Mouse (Mus musculus) adrenal gland, adult 2 months (tissue): ENCODE measurements around the gene Gm49322. TPM values are rescaled to one million over a fixed set of nuclear protein-coding genes. Genes with fewer than 3 reads are reported as not detected.
"Not testable (repeated sequence)": the region's sequence is repeated elsewhere in the genome, so short reads cannot be mapped to it uniquely, and the experiment has no call there.

ENCODE experiments used
- DNase-seq: peaks from one replicate; pipeline ENCODE4 v3.0.0; 2021
- polyA plus RNA-seq: library from polyadenylated mRNA; depleted of rRNA; stranded (reverse); fragments of >200 nt; gene quantifications from 2 replicates; pipeline ENCODE4 v1.2.3, GENCODE M21; 2012
- total RNA-seq, 2 experiments: library from RNA; stranded (reverse); gene quantifications; 2 replicates each; pipeline ENCODE4 v1.2.3; 2021

Gene Gm49322
- total and polyA plus RNA-seq, 3 experiments = 1.3 to 2.2 (median 1.4) TPM

GRCm38 (mm10) chr10:80611024-80611423 is 5.2 kb downstream of the Gm49322 start:
- DNase-seq = peak; percentile 45

- DNase-seq = no peak
Measured at GRCm38 (mm10) chr10:80611905-80612304, 6.1 kb downstream of the Gm49322 start.

GRCm38 (mm10) chr10:80613821-80614220 is 8.0 kb downstream of the Gm49322 start:
- DNase-seq = no peak

- no peak for DNase-seq
Measured at GRCm38 (mm10) chr10:80614351-80614750, 8.5 kb downstream of the Gm49322 start.

GRCm38 (mm10) chr10:80618181-80618580 is 12.4 kb downstream of the Gm49322 start:
- DNase-seq = peak; percentile 69

GRCm38 (mm10) chr10:80619465-80620244 is 13.8 kb downstream of the Gm49322 start:
- no peak for DNase-seq

- no peak for DNase-seq
Measured at GRCm38 (mm10) chr10:80620365-80620764, 14.5 kb downstream of the Gm49322 start.

- DNase-seq = no peak
Measured at GRCm38 (mm10) chr10:80620796-80621689, 15.2 kb downstream of the Gm49322 start.

GRCm38 (mm10) chr10:80621690-80621939 is 15.8 kb downstream of the Gm49322 start:
- no peak for DNase-seq

GRCm38 (mm10) chr10:80621940-80622660 is 16.3 kb downstream of the Gm49322 start:
- DNase-seq = peak; percentile 99

- DNase-seq = no peak
Measured at GRCm38 (mm10) chr10:80622661-80623456, 17.0 kb downstream of the Gm49322 start, which contains the start of gene Csnk1g2. Csnk1g2 (plus strand) TSS chr10:80622838.

GRCm38 (mm10) chr10:80623457-80624191 is 17.8 kb downstream of the Gm49322 start:
- DNase-seq = peak; percentile 76

GRCm38 (mm10) chr10:80625764-80626163 is 19.9 kb downstream of the Gm49322 start:
- no peak for DNase-seq

GRCm38 (mm10) chr10:80627685-80628084 is 21.9 kb downstream of the Gm49322 start:
- no peak for DNase-seq

GRCm38 (mm10) chr10:80628925-80629324 is 23.1 kb downstream of the Gm49322 start:
- no peak for DNase-seq

- DNase-seq = no peak
Measured at GRCm38 (mm10) chr10:80635345-80635744, 29.5 kb downstream of the Gm49322 start.

- DNase-seq = no peak
Measured at GRCm38 (mm10) chr10:80646936-80647335, 41.1 kb downstream of the Gm49322 start.

- not testable (repeated sequence) for DNase-seq
Measured at GRCm38 (mm10) chr10:80649910-80650309, 44.1 kb downstream of the Gm49322 start.

- DNase-seq = no peak
Measured at GRCm38 (mm10) chr10:80650392-80650791, 44.6 kb downstream of the Gm49322 start.

- peak; percentile 69 for DNase-seq
Measured at GRCm38 (mm10) chr10:80653156-80653720, 47.4 kb downstream of the Gm49322 start.

GRCm38 (mm10) chr10:80654866-80655265 is 49.0 kb downstream of the Gm49322 start:
- no peak for DNase-seq
